Mouse (Mus musculus): Measurements from ENCODE around the gene Jmjd1c. TPM values are rescaled to one million over a fixed set of nuclear protein-coding genes. Genes with fewer than 3 reads are reported as not detected.

The Jmjd1c gene
- polyA plus RNA-seq, 1 experiment: 11.0 TPM

DNA sequence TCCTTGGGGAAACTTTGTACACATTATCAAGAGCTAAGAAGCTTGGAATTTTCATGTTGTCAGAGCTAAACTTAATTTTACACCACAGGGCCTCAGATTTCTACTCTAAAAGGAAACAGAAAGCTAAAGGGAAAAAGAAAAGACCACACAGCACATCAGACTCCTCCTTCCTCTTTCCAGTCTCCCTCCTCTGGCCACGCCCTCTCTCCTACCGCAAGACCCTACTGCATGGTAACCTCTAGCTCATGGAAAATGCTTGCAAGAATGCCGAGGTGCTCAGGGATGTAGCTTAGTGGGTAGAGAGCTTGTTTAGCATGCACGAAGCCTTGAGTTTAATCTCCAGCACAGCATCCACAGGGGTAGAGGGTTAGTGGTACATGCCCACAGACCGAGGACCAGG lies 24.0 kb upstream of the Jmjd1c start:
- DNase-seq (ENCODE audit: low read depth): no peak

DNA sequence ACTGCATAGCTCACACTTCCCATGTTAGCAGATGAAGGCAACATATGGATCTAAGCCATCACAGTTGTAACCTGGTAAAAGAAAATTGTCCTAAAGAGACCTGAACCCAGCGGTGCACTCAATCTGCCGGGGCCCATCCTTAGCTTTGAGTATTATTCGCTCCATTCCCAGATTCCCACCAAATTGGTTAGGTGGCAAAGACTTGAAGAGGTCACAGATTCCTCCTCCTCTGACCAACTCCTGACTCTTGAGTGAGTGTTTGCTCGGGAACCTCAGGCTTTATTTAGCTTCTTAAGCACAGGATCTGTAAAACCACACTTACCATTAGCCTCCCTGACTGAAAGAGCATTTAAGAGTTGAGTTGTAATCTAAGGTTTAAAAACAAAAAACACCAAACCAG lies 23.3 kb upstream of the Jmjd1c start:
- no peak for DNase-seq (ENCODE audit: low read depth)

DNA sequence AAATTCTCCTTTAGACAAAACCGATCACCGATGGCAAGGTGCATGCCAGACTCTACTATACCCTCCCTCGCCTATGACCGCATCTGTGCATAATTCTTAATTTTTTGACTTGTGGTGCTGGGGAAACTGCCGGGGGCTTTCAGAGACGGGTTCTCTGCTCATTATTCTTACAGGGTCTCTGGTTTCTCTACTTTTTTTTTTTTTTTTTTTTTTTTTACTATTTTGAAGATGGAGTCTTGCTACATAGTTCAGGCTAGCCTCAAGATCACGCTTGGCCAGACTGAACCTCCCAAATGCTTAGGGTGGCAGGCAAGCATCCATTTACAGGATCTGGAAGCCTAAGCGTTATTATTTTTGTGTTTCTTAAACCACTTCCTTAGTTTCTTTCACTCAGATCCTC lies 22.3 kb upstream of the Jmjd1c start:
- no peak for DNase-seq (ENCODE audit: low read depth)

DNA sequence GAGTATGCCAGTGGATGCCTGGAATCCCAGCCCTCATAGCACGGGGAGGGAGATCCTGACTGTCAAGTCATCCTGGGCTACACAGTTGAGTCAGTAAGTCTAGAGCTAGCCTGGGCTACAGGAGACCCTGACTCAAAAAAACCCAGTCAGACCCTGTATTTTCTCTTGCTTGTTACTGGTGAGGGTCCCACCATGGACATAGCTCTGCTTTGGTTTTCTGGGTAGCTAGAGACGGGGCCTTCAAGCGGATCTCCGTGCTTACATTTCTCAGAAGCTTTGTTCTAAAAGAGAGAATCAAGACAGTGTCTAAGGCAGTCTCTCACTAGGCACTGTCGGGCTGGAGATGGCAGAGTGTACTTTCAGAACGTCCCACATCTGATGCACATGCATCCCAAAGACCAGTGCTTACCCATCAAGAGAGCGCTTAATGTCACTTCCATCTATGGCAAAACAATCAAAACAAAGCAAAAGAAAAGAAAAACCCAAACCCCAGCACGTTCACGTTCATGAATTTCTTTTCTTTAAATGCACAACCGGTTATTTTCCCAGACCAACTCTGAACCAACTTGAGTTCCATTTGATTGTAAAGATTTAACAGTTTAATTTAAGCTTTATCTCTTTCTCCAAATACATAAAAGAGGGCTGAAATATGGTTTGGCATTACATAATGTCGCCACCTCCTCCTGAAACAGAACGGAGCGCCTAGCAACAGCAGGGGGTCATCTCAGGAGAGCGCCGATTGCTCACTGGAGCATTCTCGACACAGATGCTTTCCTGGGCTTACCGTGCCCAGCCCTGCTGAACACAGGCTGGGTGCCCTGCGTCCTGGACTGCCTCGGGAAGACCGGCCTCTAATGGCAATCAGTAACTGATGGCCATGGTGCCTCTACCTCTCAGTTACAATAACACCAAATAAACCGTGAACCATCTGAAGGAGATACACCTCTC lies 19.7 kb upstream of the Jmjd1c start:
- DNase-seq (ENCODE audit: low read depth): no peak

DNA sequence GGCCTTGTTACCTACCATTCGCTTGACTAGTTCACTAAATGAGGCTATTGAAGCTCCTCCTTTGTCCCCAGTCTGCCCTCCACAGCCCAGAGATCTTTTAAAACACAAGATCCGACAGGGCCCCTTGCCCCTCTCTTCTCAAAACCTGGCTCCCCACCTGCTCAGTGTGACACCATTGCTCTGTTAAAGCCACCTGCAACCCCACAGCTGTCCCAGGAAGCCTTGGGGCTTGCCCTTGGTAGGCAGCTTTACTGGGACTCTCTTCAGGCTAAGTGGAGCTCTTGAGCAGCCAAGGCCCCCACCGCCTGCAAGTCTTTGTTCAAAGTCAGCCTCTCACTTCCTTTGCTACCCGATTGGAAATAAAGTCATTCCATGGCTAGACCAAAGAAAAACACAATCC lies 16.9 kb upstream of the Jmjd1c start:
- DNase-seq (ENCODE audit: low read depth): no peak

DNA sequence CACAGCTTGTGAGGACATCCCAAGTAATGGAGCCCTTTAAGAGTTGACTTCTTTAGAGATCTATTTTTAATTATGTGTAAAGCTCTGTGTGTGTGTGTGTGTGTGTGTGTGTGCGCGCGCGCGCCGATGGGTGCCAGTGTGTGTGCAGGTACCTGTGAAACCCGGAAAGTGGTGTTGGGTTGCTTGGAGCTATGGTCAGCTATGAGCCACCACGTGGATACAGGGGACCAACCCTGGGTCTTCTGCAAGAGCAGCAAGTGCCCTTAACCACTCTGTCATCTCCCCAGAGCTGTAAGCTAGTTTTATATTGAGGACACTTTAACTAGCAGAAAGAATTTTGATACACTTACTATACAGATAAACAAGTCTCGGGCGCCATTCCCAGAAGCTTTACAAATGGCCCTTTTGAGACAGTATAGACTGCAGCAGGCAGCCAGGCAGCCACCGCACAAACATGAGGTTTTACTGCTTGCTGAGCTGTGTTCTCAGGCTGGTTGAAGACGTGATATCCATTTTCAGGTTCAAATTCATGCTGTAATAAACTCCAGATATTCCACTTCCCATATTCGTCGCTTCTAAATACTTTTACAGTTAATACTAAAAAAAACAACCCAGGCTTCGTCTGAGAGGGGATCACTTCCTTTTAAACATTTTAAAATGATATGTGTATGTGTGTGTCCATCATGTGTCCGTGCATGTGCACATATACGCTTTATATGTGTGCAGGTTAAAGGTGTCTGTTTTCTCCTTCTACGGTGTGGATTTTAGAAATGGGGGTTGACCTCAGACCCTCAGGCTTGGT lies 14.5 kb upstream of the Jmjd1c start:
- DNase-seq (ENCODE audit: low read depth): no peak

DNA sequence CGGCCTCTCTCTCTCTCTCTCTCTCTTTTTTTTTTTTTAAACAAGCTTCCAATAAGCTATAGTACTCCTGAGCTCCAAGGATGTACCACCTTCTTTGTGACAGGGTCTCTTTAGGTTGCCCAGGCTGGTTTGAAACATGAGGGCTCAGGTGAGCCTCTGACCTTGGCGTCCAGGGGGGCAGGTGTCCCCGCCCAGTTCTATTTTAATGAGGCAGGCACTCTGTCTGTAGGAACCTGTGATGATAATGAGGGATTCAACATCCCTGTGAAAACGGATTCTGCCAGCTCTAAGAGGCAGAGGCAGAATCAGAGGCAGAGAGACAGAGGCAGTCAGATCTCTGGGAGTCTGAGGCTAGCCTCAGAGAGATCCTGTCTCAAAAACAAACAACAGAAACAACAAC lies 13.4 kb upstream of the Jmjd1c start:
- no peak for DNase-seq (ENCODE audit: low read depth)

DNA sequence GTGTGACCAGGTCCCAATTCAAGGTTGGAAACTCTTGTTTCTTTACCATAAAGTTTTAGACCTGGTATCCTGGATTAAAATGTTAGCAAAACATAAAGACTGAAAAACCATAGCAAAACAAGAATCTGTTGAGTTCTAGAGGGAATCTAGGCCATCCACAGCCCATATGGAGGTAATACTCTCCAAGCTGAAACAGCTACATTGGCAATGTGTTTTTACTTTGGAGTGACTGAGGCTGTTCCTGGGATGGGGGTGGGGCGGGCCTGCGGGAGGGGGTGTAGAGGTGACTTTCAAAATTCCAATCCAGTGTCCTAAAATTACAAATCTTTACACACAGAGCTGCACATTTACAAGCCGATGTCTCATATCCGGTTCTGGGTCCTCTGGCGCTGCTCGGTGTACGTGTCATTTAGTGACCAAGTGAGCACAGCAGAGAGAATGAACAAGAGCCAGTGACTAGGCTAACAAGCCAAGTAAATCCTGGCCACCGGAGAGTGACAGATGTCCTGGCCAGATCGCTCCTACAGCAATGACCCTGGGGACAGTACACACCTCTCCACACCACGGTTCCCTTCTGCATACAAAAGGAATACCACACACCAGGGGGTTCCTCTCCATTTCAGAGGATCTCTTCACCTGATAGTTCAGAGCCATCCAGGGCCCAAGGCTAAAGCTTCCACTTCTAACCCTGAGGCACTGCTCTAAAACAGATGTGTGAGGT lies 12.3 kb upstream of the Jmjd1c start:
- DNase-seq (ENCODE audit: low read depth): no peak

DNA sequence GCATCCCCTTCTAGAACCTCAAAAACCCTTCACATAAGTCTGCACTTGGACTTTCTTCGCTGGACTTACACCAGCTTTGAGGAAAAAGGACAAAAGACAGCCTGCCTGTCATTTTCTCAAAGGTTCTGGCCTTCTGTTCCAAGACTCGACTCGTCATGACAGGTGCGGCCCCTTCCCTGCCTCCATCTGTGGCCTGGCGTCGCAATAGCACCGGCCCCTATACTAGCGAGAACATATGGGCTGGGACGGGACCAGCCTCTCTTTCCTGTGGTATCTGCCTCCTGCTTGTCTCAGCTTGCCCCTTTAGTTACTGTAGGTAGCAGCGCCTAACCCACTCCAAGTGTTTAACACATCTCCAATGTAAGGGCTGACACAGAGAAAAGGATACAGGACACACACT lies 10.8 kb upstream of the Jmjd1c start:
- DNase-seq (ENCODE audit: low read depth): no peak

DNA sequence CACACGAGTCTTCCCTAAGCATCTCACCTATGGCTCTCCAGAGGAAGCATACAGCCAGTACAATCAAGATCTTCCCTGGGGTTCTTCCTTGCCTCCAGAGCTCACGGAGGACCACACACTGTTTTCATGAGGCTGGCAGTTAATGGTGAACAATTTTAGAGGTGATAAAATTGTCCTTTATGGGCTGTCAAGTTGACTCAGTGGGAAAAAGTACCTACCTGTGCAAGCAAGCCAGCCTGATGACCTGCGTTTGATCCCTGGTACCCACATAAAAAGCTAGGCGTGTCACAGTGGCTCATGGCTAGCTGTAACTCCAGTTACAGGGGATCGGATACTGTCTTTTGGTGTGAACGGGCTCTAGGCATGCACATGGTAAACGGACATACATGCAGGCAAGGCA lies 10.0 kb upstream of the Jmjd1c start:
- no peak for DNase-seq (ENCODE audit: low read depth)

DNA sequence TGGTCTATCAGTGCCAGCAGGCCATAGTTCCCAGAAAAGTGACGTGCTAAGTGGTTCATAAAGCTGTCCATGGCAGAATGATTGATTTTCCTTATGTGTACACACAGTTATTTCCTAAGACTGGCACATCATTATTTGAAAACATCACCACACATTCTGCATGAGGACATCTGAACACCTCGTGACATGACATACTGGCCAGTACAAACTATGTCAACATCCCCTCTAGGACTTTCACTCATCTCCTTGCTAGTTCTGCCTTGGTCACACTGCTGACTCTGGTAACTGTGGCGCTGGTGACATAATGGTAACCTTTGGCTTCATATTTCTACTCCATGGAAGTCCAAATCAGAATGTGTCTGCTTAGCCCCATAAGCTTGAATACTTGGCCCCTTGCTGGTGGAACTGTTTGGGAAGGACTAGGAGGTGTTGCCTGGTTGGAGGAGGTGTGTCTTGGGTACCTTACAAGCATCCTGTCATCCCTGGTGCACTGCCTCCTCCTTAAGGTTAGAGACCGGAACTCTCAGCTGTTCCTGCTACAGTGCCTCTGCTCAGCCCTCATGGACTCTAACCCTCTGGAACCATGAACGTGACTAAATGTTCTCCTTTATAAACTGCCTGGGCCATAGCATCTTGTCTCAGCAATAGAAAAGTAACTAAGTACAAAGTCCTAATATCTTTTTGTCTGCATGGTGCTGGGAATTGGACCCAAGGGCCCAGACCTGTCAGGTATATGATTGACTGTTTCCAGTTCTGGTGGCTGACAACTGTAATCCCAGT lies 8.3 kb upstream of the Jmjd1c start:
- no peak for DNase-seq (ENCODE audit: low read depth)

DNA sequence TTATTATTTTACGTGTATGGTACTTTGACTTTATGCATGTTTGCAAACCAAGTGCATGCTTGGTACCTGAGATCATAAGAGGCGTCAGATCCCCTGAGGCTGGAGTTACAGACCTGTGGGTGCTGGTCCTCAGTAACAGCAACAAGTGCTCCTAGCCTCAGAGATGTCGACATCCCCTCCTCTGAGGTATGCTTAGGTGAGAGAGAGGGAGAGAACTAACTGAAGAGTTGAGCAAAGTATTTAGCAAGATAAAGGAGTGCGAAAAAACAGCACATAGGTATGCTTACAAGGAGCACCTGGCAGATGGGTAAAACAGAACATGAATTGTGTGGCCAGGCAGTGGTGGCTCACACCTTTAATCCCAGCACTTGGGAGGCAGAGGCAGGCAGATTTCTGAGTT lies 5.3 kb upstream of the Jmjd1c start:
- DNase-seq (ENCODE audit: low read depth): no peak

DNA sequence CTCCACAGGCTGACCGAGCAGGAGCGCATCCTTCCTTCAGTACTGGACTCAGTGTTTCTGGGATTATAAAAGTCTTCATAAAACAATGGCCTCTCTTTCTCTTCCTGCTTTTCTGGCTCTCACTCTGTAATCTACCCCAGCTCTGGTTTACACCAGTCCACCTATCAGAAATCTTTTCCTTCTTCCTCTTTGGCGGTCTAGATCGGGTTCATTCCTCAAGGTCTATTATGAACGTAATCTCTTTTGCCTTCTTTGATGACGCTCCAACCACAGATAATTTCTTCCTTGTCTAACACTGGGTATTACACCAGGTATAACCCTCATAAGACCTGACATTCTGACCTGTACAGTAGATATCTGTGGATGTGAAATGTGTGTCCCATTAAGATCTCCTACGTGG lies 1.0 kb upstream of the Jmjd1c start:
- no peak for DNase-seq (ENCODE audit: low read depth)

DNA sequence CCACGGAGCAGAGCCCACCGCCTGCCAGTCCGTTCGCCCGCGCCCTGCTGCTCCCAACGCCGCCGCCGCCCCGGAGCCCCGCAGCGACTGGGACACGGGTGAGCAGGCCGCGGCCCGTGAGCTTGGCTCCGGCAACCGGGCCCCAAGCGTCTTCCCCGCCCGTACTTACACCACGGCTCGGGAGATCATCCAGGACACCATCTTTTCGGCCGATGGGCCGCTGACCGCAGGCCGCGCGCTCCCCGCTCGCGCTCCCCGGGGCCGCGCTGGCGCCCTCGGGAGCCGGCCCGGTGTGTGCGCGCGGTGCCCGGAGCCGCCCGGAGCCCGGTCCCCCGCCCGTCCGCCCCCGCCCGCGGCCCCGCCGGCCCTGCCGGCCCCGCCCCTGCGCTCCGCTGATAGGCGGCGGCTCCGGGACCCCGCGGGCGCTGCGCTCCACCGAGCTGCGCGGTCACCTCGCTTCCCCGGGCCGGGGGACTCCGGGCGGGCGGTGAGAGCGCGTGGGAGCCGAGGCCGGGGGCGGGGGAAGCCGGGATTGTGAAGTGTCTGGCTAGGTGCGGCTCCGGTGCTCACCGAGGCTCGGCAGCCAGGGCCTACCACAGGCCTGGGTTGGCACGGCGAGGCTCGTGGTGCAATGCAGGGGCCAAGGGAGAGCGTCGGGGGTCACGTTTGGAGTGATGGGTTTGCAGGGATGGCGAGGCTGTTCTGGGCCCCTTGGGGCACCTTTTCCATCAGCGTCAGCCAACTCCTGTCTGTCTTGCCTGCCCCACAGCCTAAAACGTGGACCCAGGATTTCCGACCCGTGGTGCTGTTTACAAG lies 904 bp downstream of the Jmjd1c start, which contains the start of gene Reep3:
TSS of gene Reep3 (minus strand) at position 325 of the 816 bp plus-strand sequence.
- no peak for DNase-seq (ENCODE audit: low read depth)

DNA sequence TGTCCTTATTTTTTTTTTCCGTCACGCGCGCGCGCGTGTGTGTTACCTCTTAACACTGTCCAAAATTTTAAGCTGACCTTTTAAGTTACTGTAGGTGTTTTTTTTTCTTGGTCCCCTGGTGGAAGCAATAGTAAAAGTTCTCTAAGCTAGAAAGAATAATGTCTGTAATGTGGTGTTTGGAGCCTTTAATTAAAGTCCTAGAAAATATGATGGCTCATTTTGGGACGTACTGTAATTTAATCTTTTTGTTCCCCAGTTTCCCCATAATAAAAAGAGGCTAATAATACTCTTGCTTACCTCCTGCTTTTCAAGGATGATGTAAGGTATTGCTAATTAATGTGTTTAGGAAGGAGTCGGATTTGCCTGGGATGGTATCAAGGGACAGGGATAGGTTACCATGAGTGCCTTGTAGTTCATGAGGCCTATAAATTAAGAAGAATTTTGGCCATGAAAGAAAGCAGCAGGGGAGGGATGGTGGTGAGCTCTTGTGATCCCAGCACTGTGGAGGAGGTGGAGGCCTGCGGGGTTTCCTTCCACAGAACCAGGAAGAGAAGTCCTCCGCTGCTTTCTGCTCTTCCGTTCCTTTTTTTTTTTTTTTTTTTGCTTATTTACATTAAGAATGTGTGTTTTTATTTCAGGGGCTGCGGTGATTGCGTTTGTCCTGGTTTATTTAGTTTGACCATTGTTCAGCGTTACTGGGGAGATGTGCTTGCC lies 1.7 kb downstream of the Jmjd1c start:
- no peak for DNase-seq (ENCODE audit: low read depth)

DNA sequence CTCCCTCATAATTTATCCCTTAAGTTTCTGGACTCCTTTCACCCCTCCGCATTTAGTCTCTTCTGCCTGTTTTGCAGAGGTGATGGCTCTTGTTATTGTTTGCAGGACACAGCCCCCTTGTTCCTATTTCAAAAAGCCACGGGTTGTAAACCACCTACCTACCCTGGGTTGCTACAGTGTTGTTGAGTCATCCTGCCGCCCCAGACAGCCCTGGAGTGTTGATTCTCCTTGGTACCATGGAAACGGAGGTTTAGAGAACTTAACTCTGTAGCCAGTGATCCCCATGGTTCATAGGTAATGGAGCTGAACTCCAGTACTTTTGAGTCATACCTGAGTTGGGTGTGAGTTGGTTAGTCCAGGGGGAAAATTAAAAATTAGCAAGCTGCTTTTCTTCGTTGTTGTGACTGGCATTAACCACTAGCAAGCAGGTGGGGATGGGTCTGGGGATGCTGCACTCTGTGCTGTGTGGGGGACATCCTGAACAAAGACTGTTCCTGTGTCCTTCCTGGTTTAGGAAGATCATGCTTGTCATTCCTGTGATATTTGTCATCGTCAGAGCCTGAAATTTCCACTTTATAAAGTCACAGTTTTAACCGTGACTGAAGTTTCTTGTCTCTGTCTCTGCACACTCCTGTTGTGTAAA lies 2.6 kb downstream of the Jmjd1c start:
- DNase-seq (ENCODE audit: low read depth): no peak

DNA sequence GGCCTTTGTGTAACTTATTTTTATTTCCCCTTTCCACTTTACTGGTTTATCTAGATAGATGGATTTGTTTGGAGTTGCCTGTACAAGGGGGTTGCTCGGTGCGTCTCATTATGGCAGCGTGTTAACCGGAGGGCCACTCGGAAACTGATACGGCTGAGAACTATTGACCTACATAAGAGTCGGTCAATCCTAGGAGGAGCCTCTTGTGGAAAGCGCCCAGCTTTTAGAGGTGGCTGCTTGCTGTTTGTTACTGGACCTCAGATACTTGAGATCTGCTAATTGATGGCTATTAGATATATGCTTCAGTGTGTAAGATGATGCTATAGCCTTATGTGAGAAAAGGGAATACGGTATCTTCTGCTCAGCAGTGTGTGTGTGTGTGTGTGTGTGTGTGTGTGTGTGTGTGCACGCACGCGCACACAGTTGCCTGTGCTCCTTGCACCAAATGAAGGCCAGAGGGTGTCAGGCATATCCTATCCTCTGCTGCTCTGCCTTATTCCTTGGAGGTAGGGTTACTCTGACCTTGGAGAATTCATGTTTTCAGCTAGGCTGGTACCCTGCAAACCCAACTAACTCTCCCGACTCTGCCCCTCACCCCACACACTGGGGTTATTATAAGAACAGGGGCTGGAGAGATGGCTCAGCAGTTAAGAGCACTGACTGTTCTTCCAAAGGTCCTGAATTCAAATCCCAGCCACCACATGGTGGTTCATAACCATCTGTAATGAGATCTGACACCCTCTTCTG lies 3.4 kb downstream of the Jmjd1c start:
- no peak for DNase-seq (ENCODE audit: low read depth)

DNA sequence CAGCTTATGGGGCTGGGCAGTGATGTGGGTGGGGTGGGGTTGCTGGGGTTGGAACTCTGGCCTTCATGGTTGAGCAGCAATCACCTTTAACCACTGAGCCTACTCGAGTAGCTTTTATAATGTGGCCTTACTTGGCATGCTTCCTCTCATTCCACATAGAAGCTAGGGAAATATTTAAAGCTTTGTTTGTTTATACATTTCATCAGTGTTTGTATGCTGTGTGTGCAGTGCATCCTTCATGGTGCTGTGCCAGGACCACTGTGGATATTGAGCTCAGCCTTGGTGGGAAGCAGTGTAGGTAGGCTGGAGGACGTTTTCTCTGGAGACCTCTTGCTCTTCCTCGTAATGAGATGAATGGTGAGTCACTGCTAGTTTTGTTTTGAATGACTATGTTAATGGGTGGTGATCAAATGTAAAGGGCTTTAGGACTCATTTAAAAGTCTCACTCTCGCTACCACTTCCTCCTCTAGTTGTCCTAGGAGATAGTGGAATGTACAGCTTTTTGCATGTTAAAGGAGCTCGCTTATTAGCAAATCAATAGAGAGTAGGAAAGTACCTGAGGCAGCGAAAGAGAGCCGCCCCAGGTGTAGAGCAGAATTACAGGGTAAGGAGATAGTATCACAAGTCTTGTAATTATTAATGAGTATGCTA lies 4.2 kb downstream of the Jmjd1c start:
- no peak for DNase-seq (ENCODE audit: low read depth)

Data from gonadal fat pad, adult 2 months (tissue).